In the genomic region with DNA sequence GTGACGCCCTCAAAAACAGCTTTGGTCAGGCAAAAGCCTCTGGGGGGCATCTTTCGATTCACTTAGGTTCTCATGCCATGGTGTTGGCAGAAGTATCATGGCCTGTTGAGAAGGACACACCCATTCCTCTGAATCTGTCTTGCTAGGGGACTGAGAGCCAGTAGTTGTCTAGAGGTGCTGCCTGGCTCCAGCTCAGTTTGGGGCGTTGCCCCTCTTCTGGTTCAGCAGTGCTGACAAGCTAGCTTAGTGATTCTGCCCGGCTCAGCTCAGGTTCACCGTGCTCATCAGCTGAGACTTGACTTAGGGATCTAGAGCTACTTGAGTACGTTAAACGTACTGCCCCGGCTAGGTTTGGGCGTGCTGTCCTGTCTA, we compare ENCODE assay signal across 8 mouse cellular contexts. TPM values are rescaled to one million over a fixed set of nuclear protein-coding genes. Genes with fewer than 3 reads are reported as not detected.
DNase-seq lines count a peak whose midpoint lies in the region; ATAC-seq and TF ChIP-seq lines count a peak whose summit lies in the region.

No protein-coding gene starts in this region.

- H3K4me2 ChIP-seq in hindbrain, embryonic 11.5 days (replicated peaks; ENCODE audit: low read depth, low read length): peak overlapping the region; percentile 85
- H3K4me2 ChIP-seq in stomach, embryonic 16.5 days (ENCODE audit: low read depth, low read length): peak overlapping the region; percentile 75

- no peaks in the 10 kb centered on the region for H3K36me3 ChIP-seq in heart, embryonic 10.5 days
- no peaks in the 10 kb centered on the region for H3K36me3 ChIP-seq in MEL (ENCODE audit: control insufficient read depth in 1 of 2, insufficient read depth in 2 of 2, low read length in 2 of 2)
- H3K36me3 ChIP-seq in hindbrain, embryonic 11.5 days (ENCODE audit: control insufficient read depth, insufficient read depth, low read length): no peaks in the 10 kb centered on the region
- no peaks in the 10 kb centered on the region for H3K36me3 ChIP-seq in stomach, embryonic 16.5 days (ENCODE audit: control insufficient read depth, insufficient read depth, low read length)

- peak overlapping the region; percentile 92; the same call in 1 of the 2 replicates for H3K27ac ChIP-seq in heart, embryonic 10.5 days
- H3K27ac ChIP-seq in MEL (ENCODE audit: control insufficient read depth, low read depth, low read length): peak overlapping the region; percentile 42
- H3K27ac ChIP-seq in hindbrain, embryonic 11.5 days (ENCODE audit: low read depth, low read length): no peak overlapping the region
- peak overlapping the region; percentile 36 for H3K27ac ChIP-seq in stomach, embryonic 16.5 days (ENCODE audit: low read length)

- peak overlapping the region; percentile 67 for H3K9ac ChIP-seq in MEL (ENCODE audit: control insufficient read depth, low read depth, low read length, poor library complexity, severe bottlenecking)
- H3K9ac ChIP-seq in hindbrain, embryonic 11.5 days (ENCODE audit: low read depth, low read length): no peak overlapping the region
- H3K9ac ChIP-seq in stomach, embryonic 16.5 days (ENCODE audit: low read length): peak overlapping the region; percentile 73

- no peak for DNase-seq in heart, embryonic 10.5 days (ENCODE audit: low spot score)
- DNase-seq in heart, adult 11 months: no peak
- peak; percentile 79 for DNase-seq in MEL (ENCODE audit: low read depth, low spot score)
- DNase-seq in hindbrain, embryonic 11.5 days (ENCODE audit: low spot score): no peak
- DNase-seq in layer of hippocampus, postnatal 25 days (ENCODE audit: extremely low spot score in 1 of 2, low spot score in 1 of 2): no peak

- peaks cover 20% of the 10 kb centered on the region for H3K4me1 ChIP-seq in heart, embryonic 10.5 days
- H3K4me1 ChIP-seq in MEL (ENCODE audit: control insufficient read depth in 1 of 2, insufficient read depth in 2 of 2, low read length in 2 of 2): peaks cover 0 to 7% of the 10 kb centered on the region in 2 experiments; a peak in 3 of 4 replicates
- no peaks in the 10 kb centered on the region for H3K4me1 ChIP-seq in hindbrain, embryonic 11.5 days (replicated peaks; ENCODE audit: control insufficient read depth, insufficient read depth, low read length)
- no peaks in the 10 kb centered on the region; the same call in 1 of the 2 replicates for H3K4me1 ChIP-seq in stomach, embryonic 16.5 days (ENCODE audit: control insufficient read depth, insufficient read depth, low read length)

- no peak for ATAC-seq in hindbrain, embryonic 11.5 days (ENCODE audit: low FRiP score)
- peak; percentile 56 for ATAC-seq in megakaryocyte progenitor cell, adult 5-6 weeks (replicated peaks; ENCODE audit: poor library complexity)
- ATAC-seq in stomach, embryonic 16.5 days (ENCODE audit: insufficient read depth, low FRiP score): 0 out of 2 replicates have a peak, but pooled peaks have one; percentile 35
- ATAC-seq in activated CD4-positive, CD25-positive, alpha-beta regulatory T cell, adult 4 months: no peak

- H3K79me2 ChIP-seq in MEL (ENCODE audit: control insufficient read depth, insufficient read depth, low read length, poor library complexity): no peaks in the 10 kb centered on the region; the same call in 1 of the 2 replicates

- no peak for TF ChIP-seq CTCF in MEL (IDR thresholded peaks at IDR 0.05 in 2 of 3, conservative IDR thresholded peaks at IDR 0.05 in 1 of 3; ENCODE audit: control insufficient read depth in 1 of 3, insufficient read depth in 1 of 3, low read depth in 2 of 3, low read length in 3 of 3, poor library complexity in 1 of 3, severe bottlenecking in 1 of 3)

- 0 out of 2 replicates have a peak, but pooled peaks cover 6% of the 10 kb centered on the region for H3K27me3 ChIP-seq in heart, embryonic 10.5 days (ENCODE audit: insufficient read depth, poor library complexity, severe bottlenecking)
- H3K27me3 ChIP-seq in MEL (ENCODE audit: control insufficient read depth in 1 of 2, insufficient read depth in 2 of 2, low read length in 2 of 2): peaks cover 1 to 2% of the 10 kb centered on the region in 2 experiments; a peak in 1 of 4 replicates
- peaks cover 9% of the 10 kb centered on the region for H3K27me3 ChIP-seq in hindbrain, embryonic 11.5 days (ENCODE audit: control insufficient read depth, insufficient read depth, low read length)
- H3K27me3 ChIP-seq in stomach, embryonic 16.5 days (ENCODE audit: control insufficient read depth, insufficient read depth, low read length): no peaks in the 10 kb centered on the region

- no peaks in the 10 kb centered on the region for H3K9me3 ChIP-seq in heart, embryonic 10.5 days
- H3K9me3 ChIP-seq in MEL (replicated peaks; ENCODE audit: insufficient read depth, low read length): no peaks in the 10 kb centered on the region
- no peaks in the 10 kb centered on the region for H3K9me3 ChIP-seq in hindbrain, embryonic 11.5 days (ENCODE audit: control insufficient read depth, low read length)
- no peaks in the 10 kb centered on the region for H3K9me3 ChIP-seq in stomach, embryonic 16.5 days (replicated peaks; ENCODE audit: control insufficient read depth, low read length)

- no peak for TF ChIP-seq EP300 in MEL (IDR thresholded peaks at IDR 0.05; ENCODE audit: low read depth in 1 of 2, low read length in 2 of 2)

- H3K4me3 ChIP-seq in heart, embryonic 10.5 days: peak overlapping the region; percentile 83
- H3K4me3 ChIP-seq in MEL (ENCODE audit: control insufficient read depth in 1 of 2, insufficient read depth in 1 of 2, low read depth in 2 of 2, low read length in 2 of 2): peak overlapping the region; percentile 63 to 78; a peak in 3 of 4 replicates
- H3K4me3 ChIP-seq in hindbrain, embryonic 11.5 days (ENCODE audit: low read depth, low read length): peak overlapping the region; percentile 47; the same call in 1 of the 2 replicates
- peak overlapping the region; percentile 57 for H3K4me3 ChIP-seq in stomach, embryonic 16.5 days (replicated peaks; ENCODE audit: low read length)

- 21% methylated on average over 9 of the region's 9 CpGs for WGBS in heart, embryonic 10.5 days
- 22% methylated on average over 9 of the region's 9 CpGs for WGBS in hindbrain, embryonic 11.5 days
- WGBS in stomach, embryonic 16.5 days: 18% methylated on average over 9 of the region's 9 CpGs

- TF ChIP-seq POLR2A in MEL (IDR thresholded peaks at IDR 0.05; ENCODE audit: control insufficient read depth in 1 of 2, insufficient read depth in 1 of 2, low read depth in 1 of 2, low read length in 2 of 2, poor library complexity in 1 of 2): no peak

- TF ChIP-seq RAD21 in MEL (IDR thresholded peaks at IDR 0.05; ENCODE audit: low read depth, low read length): no peak

TF ChIP-seq in MEL, 35 proteins besides CTCF, POLR2A, EP300 and RAD21:
- TF ChIP-seq CHD2 (IDR thresholded peaks at IDR 0.05; ENCODE audit: low read length): no peak
- TF ChIP-seq SMC3 (IDR thresholded peaks at IDR 0.05; ENCODE audit: low read depth, low read length): no peak
- no peak for TF ChIP-seq TBP (IDR thresholded peaks at IDR 0.05; ENCODE audit: low read depth, low read length)
- no peak for TF ChIP-seq ETS1 (IDR thresholded peaks at IDR 0.05; ENCODE audit: low read depth, low read length)
- no peak for TF ChIP-seq ZKSCAN1 (IDR thresholded peaks at IDR 0.05; ENCODE audit: low read depth, low read length)
- TF ChIP-seq KAT2A (conservative IDR thresholded peaks at IDR 0.05; ENCODE audit: low read depth, low read length): no peak
- TF ChIP-seq TAL1 (IDR thresholded peaks at IDR 0.05; ENCODE audit: low read length): no peak
- no peak for TF ChIP-seq BHLHE40 (IDR thresholded peaks at IDR 0.05; ENCODE audit: borderline replicate concordance, low read depth, low read length)
- no peak for TF ChIP-seq ZC3H11A (IDR thresholded peaks at IDR 0.05; ENCODE audit: low read depth, low read length)
- TF ChIP-seq MAX (IDR thresholded peaks at IDR 0.05; ENCODE audit: low read length): no peak
- no peak for TF ChIP-seq MXI1 (IDR thresholded peaks at IDR 0.05; ENCODE audit: low read depth, low read length)
TF ChIP-seq in MEL: peak in this region for 0.

RNA-seq across cellular contexts. Expression of a gene that starts 0.5 kb away (rescaled TPM):
- polyA plus RNA-seq in heart, embryonic 10.5 days (2016; fragmentation: Nextera tagmentation; extraction: Ambion mirVana): 6.7 and 9.7 TPM in 2 replicates
- total RNA-seq in MEL (2012; rRNA removed): 13.3 and 14.4 TPM in 2 replicates
- 10 to 100 TPM in 1 of 2 experiments, not detected in 1; 23.8 TPM for polyA plus RNA-seq in MEL (2012; ENCODE audit: insufficient read depth in 1 of 2, insufficient read length in 2 of 2, low read depth in 1 of 2, low replicate concordance in 2 of 2, missing spikeins in 1 of 2)
- polyA plus RNA-seq in hindbrain, embryonic 11.5 days (2014; fragmentation: Nextera tagmentation; extraction: Ambion mirVana): 4.0 and 4.4 TPM in 2 replicates
- total RNA-seq in megakaryocyte progenitor cell, adult 5-6 weeks (2015): 38.9 and 40.1 TPM in 2 replicates
- total RNA-seq in megakaryocyte progenitor cell, adult 5-6 weeks (2017): 67.4 and 70.2 TPM in 2 replicates
- polyA plus RNA-seq in stomach, embryonic 16.5 days (2015; fragmentation: Nextera tagmentation; extraction: Ambion mirVana): 3.4 and 3.9 TPM in 2 replicates
- 1 to 10 TPM in 1 of 2 experiments, under 1 TPM in 1; 0.63 to 1.4 TPM for polyA plus RNA-seq in activated CD4-positive, CD25-positive, alpha-beta regulatory T cell, adult 4 months (2017; shearing (Covaris generic))
- 1 to 10 TPM; 3.0 to 3.9 TPM for total RNA-seq in layer of hippocampus, postnatal 25 days (2021)

RNA-seq across cellular contexts. Expression of a gene that starts 51.4 kb away (rescaled TPM):
- polyA plus RNA-seq in heart, embryonic 10.5 days (2016; fragmentation: Nextera tagmentation; extraction: Ambion mirVana): 1.0 and 1.1 TPM in 2 replicates
- total RNA-seq in MEL (2012; rRNA removed): not detected in 2 replicates
- polyA plus RNA-seq in MEL (2012; ENCODE audit: insufficient read depth in 1 of 2, insufficient read length in 2 of 2, low read depth in 1 of 2, low replicate concordance in 2 of 2, missing spikeins in 1 of 2): not detected
- polyA plus RNA-seq in hindbrain, embryonic 11.5 days (2014; fragmentation: Nextera tagmentation; extraction: Ambion mirVana): 0.24 and 0.40 TPM in 2 replicates
- 1.5 and 2.4 TPM in 2 replicates for total RNA-seq in megakaryocyte progenitor cell, adult 5-6 weeks (2015)
- total RNA-seq in megakaryocyte progenitor cell, adult 5-6 weeks (2017): 1.00 and 1.8 TPM in 2 replicates
- polyA plus RNA-seq in stomach, embryonic 16.5 days (2015; fragmentation: Nextera tagmentation; extraction: Ambion mirVana): 0.70 and 0.74 TPM in 2 replicates
- polyA plus RNA-seq in activated CD4-positive, CD25-positive, alpha-beta regulatory T cell, adult 4 months (2017; shearing (Covaris generic)): not detected
- total RNA-seq in layer of hippocampus, postnatal 25 days (2021): 100 to 1,000 TPM; 155 to 160 TPM

Comparison
In these comparisons a context has a peak if more than half of its experiments do, and no peak if none do; other contexts are left out.
1. ATAC-seq: peak in megakaryocyte progenitor cell, adult 5-6 weeks (single experiment) and stomach, embryonic 16.5 days (single experiment); none in hindbrain, embryonic 11.5 days (single experiment) and activated CD4-positive, CD25-positive, alpha-beta regulatory T cell, adult 4 months (single experiment).
2. Peak in every context shown above with its lines, with median percentiles within 50 percentile points of each other: H3K4me3 ChIP-seq.